Mouse (Mus musculus) intestine, embryonic 15.5 days (tissue): Measurements from ENCODE around the gene F9. TPM values are rescaled to one million over a fixed set of nuclear protein-coding genes. Genes with fewer than 3 reads are reported as not detected.
A peak's percentile ranks its signal among the peaks of the same experiment; 100 is the strongest.
"Not testable (repeated sequence)": the region's sequence is repeated elsewhere in the genome, so short reads cannot be mapped to it uniquely, and the experiment has no call there.

Experiments used
- ATAC-seq: fragments of 200-750 bp; cut with Nextera tagmentation; 2 replicates; pipeline ENCODE4 v1.8.0; 2017; ENCODE audit warnings: moderate TSS enrichment, moderate library complexity
- H3K27ac ChIP-seq: fragments of 300-500 bp; sonication (generic); 2 replicates; pipeline ENCODE4 v1.5.1; 2015; ENCODE audit warnings: mild to moderate bottlenecking, inconsistent platforms
- H3K27me3 ChIP-seq: fragments of 300-500 bp; sonication (generic); replicated peaks from 2 replicates; pipeline ENCODE4 v1.6.1; 2015; ENCODE audit warnings: inconsistent platforms
- H3K36me3 ChIP-seq: fragments of 300-500 bp; sonication (generic); 2 replicates; pipeline ENCODE4 v1.6.1; 2015; ENCODE audit warnings: inconsistent platforms
- H3K4me1 ChIP-seq: fragments of 300-500 bp; sonication (generic); replicated peaks from 2 replicates; pipeline ENCODE4 v1.6.1; 2015; ENCODE audit warnings: inconsistent platforms
- H3K4me2 ChIP-seq: fragments of 300-500 bp; sonication (generic); replicated peaks from 2 replicates; pipeline ENCODE4 v1.6.1; 2015; ENCODE audit warnings: mild to moderate bottlenecking, inconsistent platforms
- H3K4me3 ChIP-seq: fragments of 300-500 bp; sonication (generic); replicated peaks from 2 replicates; pipeline ENCODE4 v1.5.1; 2015; ENCODE audit warnings: inconsistent platforms
- H3K9ac ChIP-seq: fragments of 300-500 bp; sonication (generic); 2 replicates; pipeline ENCODE4 v1.6.1; 2015; ENCODE audit warnings: inconsistent platforms
- H3K9me3 ChIP-seq: fragments of 300-500 bp; sonication (generic); 2 replicates; pipeline ENCODE4 v1.6.1; 2016; ENCODE audit warnings: inconsistent platforms
- WGBS: fragments of 180-500 bp; shearing (Covaris S2); methylation state at CpG from one replicate; pipeline ENCODE4 v1.1.7; 2015; 5-methylcytosine and 5-hydroxymethylcytosine counted together
- polyA plus RNA-seq: library from polyadenylated mRNA; unstranded; fragments of >200 nt; fragmentation: Nextera tagmentation; extraction: Ambion mirVana; gene quantifications from 2 replicates; pipeline ENCODE4 v1.2.1, GENCODE M21; 2015

F9 gene
- 0.15 TPM in 1 of 2 replicates, not detected in the other for polyA plus RNA-seq

- no peak within 1 kb of the TSS for H3K4me3 ChIP-seq
- 77% methylated on average over 10 of the region's 10 CpGs for WGBS
- ATAC-seq = no peak
- no peaks in the 10 kb centered on the region for H3K9me3 ChIP-seq
- no peak within 1 kb of the TSS for H3K4me2 ChIP-seq
- no peak within 1 kb of the TSS for H3K27ac ChIP-seq
- H3K27me3 ChIP-seq = no peaks in the 10 kb centered on the region
- H3K36me3 ChIP-seq = no peaks in the 10 kb centered on the region
- H3K9ac ChIP-seq = no peak within 1 kb of the TSS
- no peaks in the 10 kb centered on the region for H3K4me1 ChIP-seq
These were observed at the start of gene F9 for GRCm38 (mm10) chrX:59999221-60000083. TSS of gene F9 (plus strand) at chrX:59999464.

GRCm38 (mm10) chrX:59969767-59970166 lies 29.5 kb upstream of the F9 start:
- ATAC-seq, H3K4me2 ChIP-seq, H3K27ac ChIP-seq, H3K4me1 ChIP-seq, H3K27me3 ChIP-seq, H3K9ac ChIP-seq, H3K9me3 ChIP-seq, H3K36me3 ChIP-seq, H3K4me3 ChIP-seq: not testable (repeated sequence)

GRCm38 (mm10) chrX:60000084-60000443 lies 800 bp downstream of the F9 start:
- Histone ChIP-seq H3K4me3 (no peak overlapping the region), H3K4me2 (no peak overlapping the region), H3K27ac (no peak overlapping the region), H3K9me3 (no peaks in the 10 kb centered on the region), H3K36me3 (no peaks in the 10 kb centered on the region), H3K27me3 (no peaks in the 10 kb centered on the region), H3K9ac (no peak overlapping the region), H3K4me1 (no peaks in the 10 kb centered on the region)
- WGBS = 65% methylated on average over 3 of the region's 3 CpGs
- ATAC-seq = no peak

GRCm38 (mm10) chrX:60001461-60001860 lies 2.2 kb downstream of the F9 start:
- Histone ChIP-seq H3K9me3 (no peaks in the 10 kb centered on the region), H3K9ac (no peak overlapping the region), H3K4me3 (no peak overlapping the region), H3K27ac (no peak overlapping the region), H3K4me2 (no peak overlapping the region), H3K4me1 (no peaks in the 10 kb centered on the region), H3K27me3 (no peaks in the 10 kb centered on the region), H3K36me3 (no peaks in the 10 kb centered on the region)
- WGBS = 84% methylated on average over 2 of the region's 2 CpGs
- ATAC-seq = no peak

GRCm38 (mm10) chrX:60013084-60013676 lies 13.9 kb downstream of the F9 start:
- H3K4me3 ChIP-seq = no peak overlapping the region
- no peaks in the 10 kb centered on the region for H3K27me3 ChIP-seq
- no peak for ATAC-seq
- H3K4me1 ChIP-seq = no peaks in the 10 kb centered on the region
- H3K9me3 ChIP-seq = no peaks in the 10 kb centered on the region
- no peak overlapping the region for H3K9ac ChIP-seq
- no peak overlapping the region for H3K4me2 ChIP-seq
- no peaks in the 10 kb centered on the region for H3K36me3 ChIP-seq
- no peak overlapping the region for H3K27ac ChIP-seq

GRCm38 (mm10) chrX:60014588-60014987 lies 15.3 kb downstream of the F9 start:
- H3K4me1 ChIP-seq = no peaks in the 10 kb centered on the region
- H3K9ac ChIP-seq = no peak overlapping the region
- no peaks in the 10 kb centered on the region for H3K9me3 ChIP-seq
- no peaks in the 10 kb centered on the region for H3K27me3 ChIP-seq
- no peak overlapping the region for H3K27ac ChIP-seq
- no peak overlapping the region for H3K4me3 ChIP-seq
- H3K4me2 ChIP-seq = no peak overlapping the region
- WGBS = 89% methylated on average over 1 of the region's 1 CpGs
- H3K36me3 ChIP-seq = no peaks in the 10 kb centered on the region
- ATAC-seq = no peak

- no peaks in the 10 kb centered on the region for H3K36me3 ChIP-seq
- no peaks in the 10 kb centered on the region for H3K27me3 ChIP-seq
- H3K9me3 ChIP-seq = no peaks in the 10 kb centered on the region
- no peak overlapping the region for H3K4me3 ChIP-seq
- 74% methylated on average over 4 of the region's 4 CpGs for WGBS
- H3K4me1 ChIP-seq = no peaks in the 10 kb centered on the region
- no peak for ATAC-seq
- no peak overlapping the region for H3K4me2 ChIP-seq
- H3K9ac ChIP-seq = no peak overlapping the region
- H3K27ac ChIP-seq = no peak overlapping the region
These were observed 21.7 kb downstream of the F9 start for GRCm38 (mm10) chrX:60021007-60021406.

GRCm38 (mm10) chrX:60021595-60021994 lies 22.3 kb downstream of the F9 start:
- H3K27me3 ChIP-seq = no peaks in the 10 kb centered on the region
- H3K4me2 ChIP-seq = no peak overlapping the region
- no peaks in the 10 kb centered on the region for H3K4me1 ChIP-seq
- WGBS = 66% methylated on average over 2 of the region's 2 CpGs
- H3K4me3 ChIP-seq = no peak overlapping the region
- H3K27ac ChIP-seq = no peak overlapping the region
- H3K9ac ChIP-seq = no peak overlapping the region
- H3K36me3 ChIP-seq = no peaks in the 10 kb centered on the region
- ATAC-seq = no peak
- no peaks in the 10 kb centered on the region for H3K9me3 ChIP-seq

- H3K9ac ChIP-seq = no peak overlapping the region
- H3K4me1 ChIP-seq = no peaks in the 10 kb centered on the region
- H3K27ac ChIP-seq = no peak overlapping the region
- 20% methylated on average over 3 of the region's 3 CpGs for WGBS
- ATAC-seq = no peak
- H3K4me3 ChIP-seq = no peak overlapping the region
- no peaks in the 10 kb centered on the region for H3K27me3 ChIP-seq
- H3K36me3 ChIP-seq = no peaks in the 10 kb centered on the region
- no peaks in the 10 kb centered on the region for H3K9me3 ChIP-seq
- H3K4me2 ChIP-seq = no peak overlapping the region
These were observed 27.4 kb downstream of the F9 start for GRCm38 (mm10) chrX:60026654-60027053.

- H3K27me3 ChIP-seq = no peaks in the 10 kb centered on the region
- H3K4me2 ChIP-seq = no peak overlapping the region
- H3K27ac ChIP-seq = no peak overlapping the region
- H3K9me3 ChIP-seq = no peaks in the 10 kb centered on the region
- H3K4me1 ChIP-seq = no peaks in the 10 kb centered on the region
- H3K4me3 ChIP-seq = no peak overlapping the region
- 72% methylated on average over 1 of the region's 1 CpGs for WGBS
- no peak overlapping the region for H3K9ac ChIP-seq
- no peaks in the 10 kb centered on the region for H3K36me3 ChIP-seq
- peak; percentile 73 for ATAC-seq
These were observed 55.5 kb downstream of the F9 start for GRCm38 (mm10) chrX:60054745-60055144.

- peak; percentile 98 for ATAC-seq
- no peaks in the 10 kb centered on the region for H3K27me3 ChIP-seq
- WGBS = 48% methylated on average over 9 of the region's 9 CpGs
- no peak overlapping the region for H3K27ac ChIP-seq
- no peaks in the 10 kb centered on the region for H3K9me3 ChIP-seq
- H3K4me2 ChIP-seq = no peak overlapping the region
- H3K4me3 ChIP-seq = no peak overlapping the region
- H3K36me3 ChIP-seq = no peaks in the 10 kb centered on the region
- no peaks in the 10 kb centered on the region for H3K4me1 ChIP-seq
- no peak overlapping the region for H3K9ac ChIP-seq
These were observed 55.9 kb downstream of the F9 start for GRCm38 (mm10) chrX:60055185-60055584.

- no peak overlapping the region for H3K27ac ChIP-seq
- no peaks in the 10 kb centered on the region for H3K4me1 ChIP-seq
- no peak overlapping the region for H3K4me3 ChIP-seq
- no peaks in the 10 kb centered on the region for H3K36me3 ChIP-seq
- no peak for ATAC-seq
- H3K4me2 ChIP-seq = no peak overlapping the region
- H3K27me3 ChIP-seq = no peaks in the 10 kb centered on the region
- no peaks in the 10 kb centered on the region for H3K9me3 ChIP-seq
- 88% methylated on average over 1 of the region's 1 CpGs for whole genome bisulfite sequencing
- no peak overlapping the region for H3K9ac ChIP-seq
These were observed 76.1 kb downstream of the F9 start for GRCm38 (mm10) chrX:60075359-60075758.
